ENCODE assay signal across 25 mouse cellular contexts in the genomic region with DNA sequence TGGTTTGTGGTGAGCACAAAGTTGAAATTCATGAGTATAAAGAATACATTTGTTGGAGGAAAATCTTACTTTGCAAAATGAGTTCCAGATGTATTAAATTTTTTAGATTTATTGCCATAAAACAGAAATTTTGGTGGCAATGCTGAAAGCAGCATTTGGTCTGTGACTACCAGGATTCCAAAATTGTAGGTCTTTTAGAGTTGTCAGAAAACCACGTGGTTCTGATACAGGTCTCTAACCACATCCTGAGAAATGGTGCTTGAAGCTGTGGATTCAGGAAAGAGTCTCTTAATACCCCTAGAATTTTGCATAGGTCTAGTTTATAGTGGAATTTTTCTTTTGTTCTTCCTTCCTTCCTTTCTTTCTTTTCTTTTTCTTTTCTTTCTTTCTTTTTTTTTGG.
DNase-seq lines count a peak whose midpoint lies in the region; ATAC-seq and TF ChIP-seq lines count a peak whose summit lies in the region.
"Had no signal": no experiment of that assay in that cellular context is flagged by ENCODE, and none has a peak within 500 bp of the region (broad histone marks: within the 10 kb centered on the region; RNA-seq: fewer than 3 reads in every experiment).

No protein-coding gene starts in this region.

- peaks cover 56% of the 10 kb centered on the region for H3K4me1 ChIP-seq in forebrain, embryonic 10.5 days
- peaks cover 17% of the 10 kb centered on the region; the same call in 1 of the 2 replicates for H3K4me1 ChIP-seq in forebrain, embryonic 14.5 days (ENCODE audit: control insufficient read depth, insufficient read depth, low read length)
- peaks cover 10% of the 10 kb centered on the region for H3K4me1 ChIP-seq in embryonic fibroblast, embryonic 13.5 days (ENCODE audit: control insufficient read depth, insufficient read depth, low read length)
- no peaks in the 10 kb centered on the region; the same call in 1 of the 2 replicates for H3K4me1 ChIP-seq in thymus, adult 2 months (replicated peaks; ENCODE audit: control insufficient read depth, insufficient read depth, low read length)
- H3K4me1 ChIP-seq: liver, embryonic 12.5 days had no signal

- TF ChIP-seq POLR2A in embryonic fibroblast, embryonic 13.5 days (IDR thresholded peaks at IDR 0.05; ENCODE audit: low read depth, low read length), result no peak
- TF ChIP-seq POLR2A in thymus, adult 2 months (IDR thresholded peaks at IDR 0.05; ENCODE audit: control insufficient read depth, extremely low read depth, insufficient read depth, low read length, poor library complexity), result no peak

- no peaks in the 10 kb centered on the region for H3K27me3 ChIP-seq in forebrain, embryonic 10.5 days (ENCODE audit: poor library complexity, severe bottlenecking)
- H3K27me3 ChIP-seq in forebrain, embryonic 14.5 days (replicated peaks; ENCODE audit: control insufficient read depth, insufficient read depth, low read length), result no peaks in the 10 kb centered on the region
- H3K27me3 ChIP-seq in thymus, adult 2 months (ENCODE audit: control insufficient read depth, insufficient read depth, low read length), result no peaks in the 10 kb centered on the region
- H3K27me3 ChIP-seq: heart, embryonic 12.5 days; hindbrain, embryonic 13.5 days; liver, embryonic 12.5 days; neural tube, embryonic 15.5 days had no signal

- H3K4me3 ChIP-seq in forebrain, embryonic 10.5 days, result no peak overlapping the region
- H3K4me3 ChIP-seq in forebrain, embryonic 14.5 days (ENCODE audit: low read depth, low read length), result no peak overlapping the region
- no peak overlapping the region for H3K4me3 ChIP-seq in embryonic fibroblast, embryonic 13.5 days (ENCODE audit: insufficient read depth, low read length)
- H3K4me3 ChIP-seq in thymus, adult 2 months (ENCODE audit: control insufficient read depth, insufficient read depth, low read length), result no peak overlapping the region
- H3K4me3 ChIP-seq: heart, adult 2 months; heart, embryonic 12.5 days; hindbrain, embryonic 13.5 days; liver, embryonic 12.5 days; neural tube, embryonic 15.5 days had no signal

- no peaks in the 10 kb centered on the region for H3K9me3 ChIP-seq in forebrain, embryonic 10.5 days
- no peaks in the 10 kb centered on the region for H3K9me3 ChIP-seq in forebrain, embryonic 14.5 days (replicated peaks; ENCODE audit: control insufficient read depth, low read length)
- H3K9me3 ChIP-seq: G1E; heart, embryonic 12.5 days; hindbrain, embryonic 13.5 days; liver, embryonic 12.5 days; neural tube, embryonic 15.5 days had no signal

- ATAC-seq in forebrain, embryonic 14.5 days, result no peak
- ATAC-seq in megakaryocyte-erythroid progenitor cell, adult 5-6 weeks (replicated peaks; ENCODE audit: low FRiP score, low TSS enrichment, poor library complexity, severe bottlenecking), result no peak
- ATAC-seq: forebrain, embryonic 16.5 days; intestine, postnatal 0 days; liver, embryonic 12.5 days; liver, postnatal 0 days had no signal

- 0 out of 2 replicates have a peak overlapping the region, but pooled peaks have one; percentile 20 for H3K27ac ChIP-seq in forebrain, embryonic 10.5 days
- no peak overlapping the region for H3K27ac ChIP-seq in forebrain, embryonic 14.5 days (ENCODE audit: low read depth, low read length)
- H3K27ac ChIP-seq in embryonic fibroblast, embryonic 13.5 days (ENCODE audit: insufficient read depth, low read length), result peak overlapping the region; percentile 11
- no peak overlapping the region for H3K27ac ChIP-seq in thymus, adult 2 months (ENCODE audit: control insufficient read depth, insufficient read depth, low read length)
- H3K27ac ChIP-seq: heart, adult 2 months; liver, embryonic 12.5 days; neural tube, embryonic 15.5 days had no signal

- no peak for TF ChIP-seq CTCF in embryonic fibroblast, embryonic 13.5 days (IDR thresholded peaks at IDR 0.05; ENCODE audit: borderline replicate concordance, insufficient read depth, low read length)
- no peak for TF ChIP-seq CTCF in thymus, adult 2 months (IDR thresholded peaks at IDR 0.05; ENCODE audit: borderline replicate concordance, control insufficient read depth, extremely low read depth, insufficient read depth, low read length, poor library complexity)

- no peak overlapping the region for H3K4me2 ChIP-seq in forebrain, embryonic 14.5 days (ENCODE audit: low read length)
- H3K4me2 ChIP-seq: heart, embryonic 12.5 days; hindbrain, embryonic 13.5 days; liver, embryonic 12.5 days; neural tube, embryonic 15.5 days had no signal

- 74% methylated on average over 1 of the region's 1 CpGs for WGBS in forebrain, embryonic 10.5 days
- 72% methylated on average over 1 of the region's 1 CpGs for WGBS in forebrain, embryonic 14.5 days
- 0% methylated on average over 1 of the region's 1 CpGs for whole genome bisulfite sequencing in thymus, adult 2 months

- DNase-seq in forebrain, embryonic 10.5 days (ENCODE audit: extremely low spot score, low spot score), result no peak
- no peak for DNase-seq in forebrain, embryonic 14.5 days (ENCODE audit: low spot score)
- DNase-seq in 416B (ENCODE audit: low read depth) (peak; percentile 60), NIH3T3 (ENCODE audit: low read depth) (peak; percentile 28)
- DNase-seq in thymus, adult 2 months, result no peak
- DNase-seq: cerebellum, adult 8-10 months; heart, adult 2 months; heart, postnatal 4 days; kidney, postnatal 14 days; left cerebral cortex, postnatal 4 days; liver, postnatal 0 days; lung, postnatal 36 days; midbrain, embryonic 14.5 days; right cerebral cortex, postnatal 25 days; spleen, adult 18-20 months; thymus, postnatal 36 days had no signal

- 0 out of 2 replicates have a peak, but pooled peaks cover 3% of the 10 kb centered on the region for H3K36me3 ChIP-seq in forebrain, embryonic 10.5 days (replicated peaks)
- no peaks in the 10 kb centered on the region for H3K36me3 ChIP-seq in forebrain, embryonic 14.5 days (ENCODE audit: control insufficient read depth, insufficient read depth, low read length)
- no peaks in the 10 kb centered on the region for H3K36me3 ChIP-seq in thymus, adult 2 months (ENCODE audit: control insufficient read depth, insufficient read depth, low read length)
- H3K36me3 ChIP-seq: heart, embryonic 12.5 days; hindbrain, embryonic 13.5 days; liver, embryonic 12.5 days; neural tube, embryonic 15.5 days had no signal

- H3K9ac ChIP-seq in forebrain, embryonic 14.5 days (ENCODE audit: low read length), result no peak overlapping the region
- H3K9ac ChIP-seq: heart, embryonic 12.5 days; hindbrain, embryonic 13.5 days; liver, embryonic 12.5 days; liver, postnatal 0 days; neural tube, embryonic 15.5 days had no signal

Comparison
In these comparisons a context has a peak if more than half of its experiments do, and no peak if none do; other contexts are left out.
1. H3K27ac ChIP-seq: peak in forebrain, embryonic 10.5 days (single experiment) and embryonic fibroblast, embryonic 13.5 days (single experiment); none in forebrain, embryonic 14.5 days (single experiment) and thymus, adult 2 months (single experiment).
2. DNase-seq: peak in 416B (single experiment) and NIH3T3 (single experiment); none in forebrain, embryonic 10.5 days (single experiment), forebrain, embryonic 14.5 days (single experiment) and thymus, adult 2 months (single experiment).